Mouse (Mus musculus) bone marrow macrophage, adult 2 months (primary cell): Measurements from ENCODE around the gene Pcbp3. TPM values are rescaled to one million over a fixed set of nuclear protein-coding genes. Genes with fewer than 3 reads are reported as not detected.
"Not testable (repeated sequence)": the region's sequence is repeated elsewhere in the genome, so short reads cannot be mapped to it uniquely, and the experiment has no call there.

Experiments
- H3K27ac ChIP-seq: 2 replicates; pipeline ENCODE4 v1.5.1; 2012; ENCODE audit warnings: low read depth, low read length; ENCODE audit not compliant: insufficient read depth
- H3K4me1 ChIP-seq: 2 replicates; pipeline ENCODE4 v1.6.1; 2012; ENCODE audit warnings: low read length; ENCODE audit not compliant: control insufficient read depth, insufficient read depth
- H3K4me3 ChIP-seq: 2 replicates; pipeline ENCODE4 v1.5.1; 2012; ENCODE audit warnings: mild to moderate bottlenecking, low read length, moderate library complexity; ENCODE audit not compliant: insufficient read depth
- CTCF ChIP-seq: IDR thresholded peaks from 2 replicates; pipeline ENCODE4 v1.5.1; 2012; ENCODE audit warnings: low read depth, mild to moderate bottlenecking, low read length, moderate library complexity
- POLR2A ChIP-seq: IDR thresholded peaks from 2 replicates; pipeline ENCODE4 v1.6.1; 2012; ENCODE audit warnings: mild to moderate bottlenecking, low read depth, low read length, borderline replicate concordance
- polyA plus RNA-seq: library from polyadenylated mRNA; stranded (reverse); fragments of >200 nt; gene quantifications from 2 replicates; pipeline ENCODE4 v1.2.4, GENCODE M21; 2012; ENCODE audit not compliant: missing spikeins, insufficient read depth, insufficient read length

Gene Pcbp3
- polyA plus RNA-seq, 1 experiment, result 6.1 TPM

DNA sequence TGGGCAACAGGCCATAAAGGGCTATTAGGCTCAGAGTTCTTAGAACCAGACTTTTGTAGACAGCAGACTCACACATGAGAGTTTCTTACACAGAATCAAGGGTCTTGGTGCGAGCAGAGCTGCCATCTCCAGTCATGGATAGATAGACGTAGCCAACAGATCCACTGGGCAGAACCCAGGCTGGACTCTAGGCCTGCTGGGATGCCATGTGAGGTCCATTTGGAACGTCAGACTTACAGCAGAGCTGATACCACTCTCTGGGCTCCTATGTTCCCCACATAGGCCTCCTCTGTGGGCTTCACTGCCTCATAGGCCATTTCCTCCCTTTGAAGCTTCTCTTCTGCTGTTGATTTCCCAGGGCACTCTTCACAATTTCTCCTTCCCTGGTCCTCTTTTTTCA is 208.0 kb downstream of the Pcbp3 start:
- TF ChIP-seq POLR2A (no peak), CTCF (no peak)
- H3K27ac ChIP-seq, result no peak overlapping the region
- no peak overlapping the region for H3K4me3 ChIP-seq
- H3K4me1 ChIP-seq, result no peaks in the 10 kb centered on the region

DNA sequence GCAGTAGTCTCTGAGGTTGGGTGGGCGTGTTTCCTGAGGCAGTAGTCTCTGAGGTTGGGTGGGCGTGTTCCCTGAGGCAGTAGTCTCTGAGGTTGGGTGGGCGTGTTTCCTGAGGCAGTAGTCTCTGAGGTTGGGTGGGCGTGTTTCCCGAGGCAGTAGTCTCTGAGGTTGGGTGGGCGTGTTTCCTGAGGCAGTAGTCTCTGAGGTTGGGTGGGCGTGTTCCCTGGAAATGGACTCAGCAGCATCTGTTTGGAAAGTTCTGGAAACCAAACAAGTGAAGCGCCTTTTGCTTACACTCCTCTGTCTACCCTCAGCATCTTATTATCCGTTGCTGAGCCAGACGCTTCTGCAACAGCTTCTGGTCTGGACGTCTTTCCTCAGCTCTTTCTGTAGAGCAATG is 217.4 kb downstream of the Pcbp3 start:
- H3K4me1 ChIP-seq, H3K27ac ChIP-seq, H3K4me3 ChIP-seq: not testable (repeated sequence)

DNA sequence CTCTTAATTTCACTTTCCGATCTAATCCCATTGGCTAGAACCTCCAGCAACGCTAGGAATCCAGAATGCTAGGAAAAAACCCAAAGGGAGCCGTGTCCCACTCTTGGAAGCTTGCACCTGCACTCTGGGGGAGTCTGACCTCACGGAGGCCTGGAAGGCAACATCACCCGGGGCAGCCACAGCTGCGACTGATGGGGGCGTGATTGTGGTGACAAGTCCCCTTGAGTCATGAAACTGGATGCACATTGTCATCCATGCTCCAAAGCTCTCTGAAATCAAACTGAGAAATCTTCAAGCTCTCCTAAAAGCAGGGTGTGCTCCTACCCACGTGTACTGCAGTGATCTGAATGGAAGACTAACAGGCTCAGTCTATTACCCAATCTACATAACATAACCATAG is 224.9 kb downstream of the Pcbp3 start:
- no peak overlapping the region for H3K4me3 ChIP-seq
- H3K4me1 ChIP-seq, result no peaks in the 10 kb centered on the region
- H3K27ac ChIP-seq, result no peak overlapping the region
- TF ChIP-seq CTCF (no peak), POLR2A (no peak)

DNA sequence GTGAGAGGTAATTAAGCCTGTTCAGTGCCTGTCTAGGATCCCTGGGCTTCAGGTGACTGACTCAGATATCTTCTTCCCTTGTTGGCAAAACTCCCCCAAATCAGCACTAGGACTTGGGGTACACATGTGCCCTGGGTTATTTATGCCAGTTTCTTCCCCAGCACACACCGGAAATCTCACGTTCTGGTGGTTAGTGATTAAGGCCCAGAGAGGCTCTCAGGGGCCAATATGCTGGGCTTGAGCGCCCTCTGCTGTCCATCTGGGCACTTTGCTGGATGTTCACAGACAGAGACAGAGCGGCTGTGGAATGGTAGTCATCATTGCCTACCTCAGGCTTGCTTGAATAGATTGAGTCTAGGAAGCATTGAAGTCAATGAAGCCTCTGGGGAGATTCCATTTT is 226.7 kb downstream of the Pcbp3 start:
- Histone ChIP-seq H3K27ac (no peak overlapping the region), H3K4me3 (no peak overlapping the region), H3K4me1 (no peaks in the 10 kb centered on the region)
- peak; percentile 86 for TF ChIP-seq CTCF
- TF ChIP-seq POLR2A, result no peak

DNA sequence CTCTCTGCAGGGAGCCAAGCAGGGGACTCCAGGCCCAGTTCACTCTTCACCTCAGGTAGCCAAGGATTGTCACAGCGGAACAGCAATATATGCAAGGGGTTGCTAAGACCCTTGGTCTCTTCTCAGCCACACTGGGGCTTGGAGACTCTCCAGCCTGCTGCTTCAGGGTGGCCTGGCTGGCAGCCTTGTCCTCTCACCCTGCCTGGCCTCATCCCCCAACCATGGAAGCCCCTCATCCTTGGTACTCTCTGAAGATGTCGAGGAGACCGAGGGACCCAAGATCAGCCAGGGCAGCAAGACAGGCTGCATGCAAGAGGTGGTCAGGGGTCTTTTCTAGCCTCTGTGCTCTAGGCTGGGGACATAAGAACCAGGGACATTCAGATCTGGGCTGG is 228.0 kb downstream of the Pcbp3 start:
- Histone ChIP-seq H3K27ac (no peak overlapping the region), H3K4me1 (no peaks in the 10 kb centered on the region), H3K4me3 (no peak overlapping the region)
- TF ChIP-seq POLR2A, result no peak
- no peak for TF ChIP-seq CTCF

DNA sequence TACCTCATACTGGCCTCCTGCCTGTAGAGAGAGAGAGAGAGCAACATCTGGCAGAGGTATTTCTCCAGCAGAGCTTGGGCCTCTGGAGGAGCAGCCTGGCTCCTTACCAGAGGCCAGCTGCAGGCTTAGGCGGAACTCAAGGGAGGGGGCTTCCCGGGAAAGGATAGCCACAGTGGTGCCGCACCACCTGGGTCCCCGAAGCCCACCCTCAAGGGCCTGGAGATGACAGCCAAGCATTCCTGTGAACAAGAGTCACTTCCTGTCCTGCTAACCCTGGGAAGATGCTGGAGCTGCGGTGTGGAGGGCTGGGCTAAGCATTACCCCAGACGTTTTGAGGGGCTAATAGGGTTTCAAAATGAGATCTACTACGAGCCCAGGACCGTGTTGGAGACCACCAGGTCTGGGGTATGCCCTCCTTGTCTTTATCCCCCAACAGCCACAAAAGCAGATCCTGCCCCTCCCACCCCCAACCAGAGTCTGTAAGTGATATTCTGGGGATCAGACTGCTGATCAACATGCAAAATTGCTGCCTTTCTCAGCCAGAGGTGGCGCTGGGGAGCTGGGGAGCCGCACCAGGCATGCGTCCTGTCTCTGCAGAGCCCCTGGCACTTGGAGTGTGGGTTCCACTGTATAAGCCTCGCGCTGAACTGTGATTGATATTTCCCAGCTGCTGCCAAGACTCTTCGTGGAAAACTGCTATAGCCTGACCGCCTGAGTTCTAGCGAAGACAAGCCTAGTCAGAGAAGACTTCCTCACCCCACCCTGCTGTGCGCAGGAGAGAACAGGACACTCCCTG is 228.6 kb downstream of the Pcbp3 start:
- no peak overlapping the region for H3K27ac ChIP-seq
- no peak overlapping the region for H3K4me3 ChIP-seq
- no peak for TF ChIP-seq POLR2A
- TF ChIP-seq CTCF, result no peak
- no peaks in the 10 kb centered on the region for H3K4me1 ChIP-seq

DNA sequence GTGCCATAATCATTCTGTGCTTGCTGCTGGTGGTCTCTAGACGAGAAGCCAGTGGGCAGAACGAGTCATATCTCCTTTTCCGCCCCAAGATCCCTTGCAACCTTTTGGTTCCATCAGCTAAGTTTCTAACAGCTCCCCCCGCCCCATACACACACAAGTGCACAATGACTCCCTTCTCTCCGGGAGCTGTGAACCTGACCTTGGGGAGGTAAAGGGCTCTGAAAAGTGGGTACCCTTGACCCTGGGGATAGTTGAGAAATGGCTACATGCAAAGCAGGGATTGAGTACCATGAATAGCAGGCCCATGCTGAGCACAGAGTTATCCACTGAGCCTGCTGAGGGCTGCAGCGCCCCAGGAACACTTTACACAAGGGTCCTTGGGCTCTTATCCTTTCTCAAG is 229.3 kb downstream of the Pcbp3 start:
- H3K27ac ChIP-seq, result no peak overlapping the region
- no peak overlapping the region for H3K4me3 ChIP-seq
- no peaks in the 10 kb centered on the region for H3K4me1 ChIP-seq
- TF ChIP-seq POLR2A (no peak), CTCF (no peak)

DNA sequence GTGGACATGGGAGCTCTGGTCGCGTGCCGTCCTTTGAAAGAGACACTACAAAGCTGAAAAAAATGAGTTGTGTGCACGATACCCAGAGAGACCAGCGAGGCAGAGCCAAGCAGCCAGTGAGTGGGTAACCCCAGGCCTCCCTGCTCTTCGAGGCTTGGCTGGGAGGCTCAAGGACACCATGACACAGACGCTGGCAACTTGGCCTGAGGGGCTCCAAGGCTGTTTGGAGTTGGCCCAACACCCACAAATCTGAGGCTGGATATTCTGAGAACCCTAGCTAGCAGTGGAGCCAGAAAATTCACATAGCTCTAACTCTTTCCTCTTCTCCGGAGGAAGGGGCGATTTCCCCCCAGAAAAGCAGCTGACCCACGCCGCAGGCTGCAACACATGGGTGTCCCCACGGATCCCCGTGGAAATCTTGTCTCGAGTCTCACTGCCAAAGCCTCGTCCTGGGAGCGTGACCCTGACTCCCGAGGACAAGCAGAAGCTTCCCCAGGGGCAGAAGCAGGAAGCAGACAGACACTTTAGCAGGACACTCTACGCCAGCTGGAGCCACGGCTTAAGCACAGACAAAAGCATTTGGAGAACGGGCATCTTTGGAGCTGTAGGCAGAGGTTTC is 230.0 kb downstream of the Pcbp3 start:
- H3K27ac ChIP-seq, result no peak overlapping the region
- TF ChIP-seq CTCF (no peak), POLR2A (no peak)
- H3K4me1 ChIP-seq, result no peaks in the 10 kb centered on the region
- no peak overlapping the region for H3K4me3 ChIP-seq

DNA sequence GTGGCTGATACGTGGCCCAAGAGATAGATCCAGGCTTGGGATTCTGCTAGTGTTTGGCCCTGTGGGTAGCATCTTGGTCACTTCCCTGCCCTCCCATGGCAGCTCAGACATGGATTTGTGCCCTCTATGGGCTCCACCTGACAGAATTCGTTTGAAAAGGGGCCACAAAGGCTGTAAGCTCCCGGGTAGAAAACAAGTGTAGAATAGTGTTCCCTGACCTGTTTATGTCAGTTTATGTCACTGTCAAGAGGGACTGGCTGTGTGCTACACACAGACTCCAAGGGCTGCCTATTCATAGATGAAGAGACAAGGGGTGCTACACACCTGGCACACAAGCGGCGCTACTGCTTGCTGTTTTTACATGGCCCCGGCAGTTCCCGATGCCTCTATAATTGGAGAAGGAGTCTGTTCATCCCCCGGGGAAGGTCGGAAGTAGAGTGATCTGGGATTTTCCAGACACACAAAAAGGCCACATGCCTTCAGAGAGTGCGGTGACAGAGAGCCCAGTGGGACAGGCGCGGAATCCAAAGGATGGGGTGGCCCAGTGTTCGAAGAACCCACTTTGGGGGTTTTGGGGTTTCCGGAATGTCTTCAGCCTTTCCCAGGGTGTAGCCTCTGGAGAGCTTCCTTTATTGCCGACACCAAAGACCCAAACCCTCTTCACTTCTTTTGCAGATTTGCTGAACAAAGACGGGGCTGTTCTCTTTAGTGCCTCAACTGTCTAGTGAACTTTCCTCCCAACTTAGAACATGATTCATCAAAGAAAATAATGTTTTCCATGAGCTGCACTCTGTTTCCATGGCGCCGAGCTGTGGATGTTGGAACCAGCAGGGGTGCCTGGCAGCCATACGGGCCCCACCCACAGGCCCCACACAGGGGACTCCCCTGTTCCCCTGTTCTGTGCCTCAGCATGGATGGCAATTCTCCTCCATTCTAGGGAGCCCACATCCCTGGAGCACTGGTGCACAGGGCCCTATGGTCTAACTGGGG is 231.8 kb downstream of the Pcbp3 start:
- H3K27ac ChIP-seq, result no peak overlapping the region
- no peaks in the 10 kb centered on the region for H3K4me1 ChIP-seq
- H3K4me3 ChIP-seq, result no peak overlapping the region
- TF ChIP-seq POLR2A (no peak), CTCF (no peak)

DNA sequence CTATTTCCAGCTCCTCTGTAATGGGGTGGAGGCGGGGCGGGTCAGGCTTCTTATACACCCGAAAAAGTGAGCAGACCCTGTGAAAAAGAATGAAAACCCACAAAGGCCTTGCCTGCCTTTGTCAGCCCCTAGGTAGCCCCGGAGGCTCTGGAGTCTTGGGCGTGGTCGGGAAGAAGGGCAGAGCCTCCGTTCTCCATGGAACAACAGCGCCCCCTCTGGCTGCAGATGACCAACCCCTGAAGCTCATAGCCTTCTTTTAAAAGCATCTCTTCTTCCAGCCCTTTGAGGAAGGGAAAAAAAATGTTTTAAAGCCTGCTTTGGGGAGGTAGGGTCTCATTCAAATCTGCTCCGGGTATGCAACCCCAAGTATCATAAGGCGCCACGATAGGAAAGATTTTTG is 233.3 kb downstream of the Pcbp3 start:
- TF ChIP-seq POLR2A, result no peak
- TF ChIP-seq CTCF, result peak; percentile 22; the same call in 1 of the 2 replicates
- no peaks in the 10 kb centered on the region for H3K4me1 ChIP-seq
- H3K27ac ChIP-seq, result no peak overlapping the region
- no peak overlapping the region for H3K4me3 ChIP-seq
